Mouse (Mus musculus) olfactory bulb, adult 2 months (tissue): Measurements from ENCODE around the gene Dusp3.

Experiments
- CTCF ChIP-seq: fragments of 200-500 bp; IDR thresholded peaks from 2 replicates; pipeline ENCODE4 v1.5.1; 2012; ENCODE audit warnings: low read depth, mild to moderate bottlenecking, low read length, moderate library complexity; ENCODE audit not compliant: insufficient read depth
- POLR2A ChIP-seq: fragments of 200-500 bp; IDR thresholded peaks from 2 replicates; pipeline ENCODE4 v1.6.1; 2012; ENCODE audit warnings: mild to moderate bottlenecking, low read depth, low read length, moderate library complexity; ENCODE audit not compliant: insufficient read depth

GRCm38 (mm10) chr11:101983431-101983921, 3.3 kb downstream of the Dusp3 start:
- TF ChIP-seq CTCF (no peak), POLR2A (no peak)
